Mouse (Mus musculus): ENCODE measurements around the gene Nek6. TPM values are rescaled to one million over a fixed set of nuclear protein-coding genes. Genes with fewer than 3 reads are reported as not detected.
A peak's percentile ranks its signal among the peaks of the same experiment; 100 is the strongest.

Gene Nek6
- total RNA-seq, 2 experiments from 2014 or later, result 7.9 to 9.1 TPM

DNA sequence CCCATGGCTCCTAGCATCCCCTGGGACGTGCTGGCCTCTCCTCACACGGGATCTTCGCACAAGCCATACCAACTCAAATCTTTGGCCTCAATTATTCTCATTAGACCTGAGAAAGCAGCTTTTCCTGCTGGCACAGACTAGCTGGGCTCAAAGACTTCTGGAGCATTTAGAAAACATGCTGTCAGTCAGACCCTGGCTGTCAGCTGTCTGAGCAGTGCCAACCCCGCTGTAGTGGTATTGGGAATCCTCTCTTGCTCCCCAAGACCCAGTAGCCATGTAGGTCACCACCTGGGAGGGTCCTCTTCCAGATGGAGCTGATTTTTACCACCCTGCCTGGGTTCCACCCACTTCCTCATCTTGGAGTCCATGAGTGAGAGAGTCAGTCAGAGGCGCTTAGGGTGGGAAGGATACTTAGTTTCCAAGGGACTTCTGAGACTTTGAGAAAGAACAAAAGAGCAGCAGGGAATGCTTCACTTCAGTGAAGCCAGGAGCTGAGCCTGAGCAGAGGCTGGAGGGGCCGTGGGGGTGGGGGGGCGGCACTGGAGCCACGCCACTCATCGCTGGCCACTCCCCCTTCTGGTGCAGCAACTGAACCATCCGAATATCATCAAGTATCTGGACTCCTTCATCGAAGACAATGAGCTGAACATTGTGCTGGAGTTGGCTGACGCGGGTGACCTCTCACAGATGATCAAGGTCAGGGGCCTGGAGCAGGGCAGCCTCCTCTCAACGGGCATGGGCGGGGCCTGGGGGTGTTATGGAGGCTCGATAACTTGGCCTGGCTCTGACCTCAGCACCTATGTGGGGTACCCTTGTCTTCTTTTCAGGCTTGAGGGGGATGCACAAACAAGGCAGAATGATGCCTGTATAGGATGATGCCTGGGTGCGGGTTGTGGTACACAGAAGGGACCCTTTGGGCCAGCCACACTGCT lies 49.1 kb downstream of the Nek6 start:
- intact Hi-C loops (cut with DNase I), result no loop called here
- no peak for DNase-seq

DNA sequence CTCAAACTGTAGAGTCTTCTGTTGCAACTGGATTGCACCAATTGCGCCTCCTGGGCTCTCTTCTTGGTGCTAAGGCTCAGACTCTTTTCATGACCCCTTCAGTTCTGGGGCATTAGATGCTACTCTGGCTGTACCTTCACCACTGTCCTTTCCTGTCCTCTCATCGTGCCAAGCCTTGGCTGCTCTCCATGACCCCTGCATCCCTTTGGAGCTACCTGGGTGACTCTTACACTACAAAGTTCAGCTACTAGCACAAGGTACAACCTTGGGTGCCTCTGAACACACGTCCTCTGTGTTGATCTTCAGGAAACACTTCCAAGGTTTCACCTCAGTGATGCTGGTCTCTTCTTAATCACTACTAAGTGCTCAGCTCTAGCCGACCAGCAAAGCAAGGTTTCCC lies 51.2 kb downstream of the Nek6 start:
- intact Hi-C loops (cut with DNase I), result no loop called here
- no peak for DNase-seq

DNA sequence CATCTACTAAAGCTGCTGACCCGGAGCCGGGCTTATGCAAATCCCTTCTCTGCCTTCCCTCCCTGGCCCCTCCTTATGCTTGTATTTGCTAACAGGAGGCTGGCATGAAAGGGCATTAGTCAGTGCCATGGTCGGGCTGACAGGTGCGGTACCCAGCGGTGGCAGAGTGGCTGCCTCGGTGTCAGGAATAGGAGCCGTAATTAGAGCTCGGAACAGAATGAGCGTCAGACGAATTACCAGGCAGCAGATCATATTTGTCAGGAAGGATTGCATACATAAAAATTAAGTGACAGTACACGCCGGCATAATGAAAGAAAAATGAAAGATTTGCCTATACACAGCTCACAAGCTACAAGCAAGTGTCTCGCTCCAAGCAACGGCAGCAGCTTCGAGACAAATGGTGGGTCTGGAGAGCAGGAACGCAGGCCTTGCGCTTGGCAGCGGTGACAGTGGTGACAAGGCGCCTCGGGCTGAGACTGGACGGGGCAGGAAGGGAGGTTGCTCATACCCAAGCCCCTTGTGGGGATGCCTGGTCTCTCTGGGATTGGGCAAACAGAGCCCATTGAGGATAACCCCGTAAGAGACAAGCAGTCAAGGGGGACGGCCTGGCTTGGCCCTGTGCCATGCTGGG lies 60.6 kb downstream of the Nek6 start:
- intact Hi-C loops (cut with DNase I), result no loop called here
- DNase-seq, result no peak

DNA sequence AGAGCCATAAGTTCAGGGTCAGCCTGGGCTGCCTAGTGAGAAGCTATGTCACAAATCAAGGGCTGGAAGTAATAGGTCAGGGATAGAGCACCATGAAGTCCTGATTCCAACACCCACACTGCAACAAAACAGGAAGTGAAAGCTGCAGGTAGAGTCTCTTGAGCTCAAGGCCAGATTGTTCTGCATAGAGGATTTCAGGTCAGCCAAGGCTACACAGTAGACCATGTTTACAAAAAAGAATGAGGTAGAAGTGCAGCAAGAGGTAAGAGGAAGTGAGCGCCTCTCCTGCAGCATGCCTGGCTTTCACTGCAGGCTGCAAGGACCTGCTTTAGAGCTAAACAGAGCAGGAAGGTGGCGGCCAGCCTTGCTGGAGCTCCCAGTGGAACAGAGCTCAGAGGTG lies 63.3 kb downstream of the Nek6 start:
- intact Hi-C loops (cut with DNase I), result no loop called here
- no peak for DNase-seq

DNA sequence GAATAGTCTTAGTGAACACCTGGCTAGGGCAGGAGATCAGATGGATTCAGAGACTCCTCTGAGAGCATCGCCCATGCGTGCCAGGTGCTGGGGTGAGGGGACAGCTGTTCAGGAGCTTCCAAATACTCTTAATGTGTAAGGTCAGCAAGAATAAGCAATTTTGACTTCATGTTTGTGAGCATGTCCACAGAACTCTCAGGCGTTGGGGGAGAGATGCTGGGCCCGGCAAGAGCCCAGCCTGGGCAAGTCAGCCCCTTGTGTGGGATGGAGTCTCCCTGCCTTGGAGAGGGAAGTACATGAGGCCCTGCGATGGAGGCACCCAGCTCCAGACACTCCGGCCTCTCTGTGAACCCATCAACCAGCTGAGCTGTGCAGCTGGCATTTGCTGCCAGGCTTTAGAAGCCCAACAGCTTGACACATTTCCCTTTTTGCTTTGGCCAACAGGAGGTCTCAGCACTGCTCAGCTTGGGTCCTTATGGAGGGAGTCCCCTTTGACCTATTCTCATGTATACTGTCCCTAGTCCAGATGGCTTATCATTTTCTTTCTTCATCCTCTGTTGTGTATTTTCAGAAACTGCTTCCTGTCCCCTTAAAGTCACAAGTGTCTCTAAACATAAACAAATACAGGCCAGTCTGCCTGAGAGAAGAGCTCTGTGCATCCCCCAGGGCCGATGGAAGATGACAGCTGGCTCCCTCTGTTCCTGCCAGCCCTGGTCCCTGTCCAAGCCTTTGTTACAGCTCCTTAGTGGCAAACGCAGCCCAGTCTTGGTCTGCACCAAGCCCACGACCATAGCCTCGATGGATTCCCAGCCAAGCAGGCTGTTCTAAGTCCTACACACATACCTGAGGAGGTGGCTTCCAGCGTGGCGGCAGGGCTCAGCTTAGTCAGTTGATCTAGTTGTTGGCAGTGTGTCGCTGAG lies 67.4 kb downstream of the Nek6 start:
- no peak for DNase-seq
- intact Hi-C loops (cut with DNase I), result no loop called here

DNA sequence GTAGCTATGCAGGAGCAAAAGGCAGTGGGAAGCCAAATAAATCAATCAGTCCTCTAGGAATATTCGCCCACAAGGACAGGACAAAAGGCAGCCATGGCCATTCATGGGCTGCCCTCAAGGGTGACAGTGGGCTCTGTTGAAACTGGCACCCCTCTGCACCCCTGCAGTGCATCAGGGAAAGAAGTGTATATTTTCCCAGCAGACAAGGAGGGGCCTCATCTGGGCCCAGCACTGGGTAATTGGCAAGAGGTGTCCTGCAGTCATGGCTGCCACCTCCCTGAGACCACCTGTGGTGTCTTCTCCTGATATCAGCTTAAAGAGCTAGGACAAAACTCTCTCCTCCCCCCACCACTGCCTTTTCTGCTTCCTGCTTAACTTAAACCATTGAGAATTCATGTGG lies 68.1 kb downstream of the Nek6 start:
- DNase-seq, result no peak
- intact Hi-C loops (cut with DNase I), result no loop called here

DNA sequence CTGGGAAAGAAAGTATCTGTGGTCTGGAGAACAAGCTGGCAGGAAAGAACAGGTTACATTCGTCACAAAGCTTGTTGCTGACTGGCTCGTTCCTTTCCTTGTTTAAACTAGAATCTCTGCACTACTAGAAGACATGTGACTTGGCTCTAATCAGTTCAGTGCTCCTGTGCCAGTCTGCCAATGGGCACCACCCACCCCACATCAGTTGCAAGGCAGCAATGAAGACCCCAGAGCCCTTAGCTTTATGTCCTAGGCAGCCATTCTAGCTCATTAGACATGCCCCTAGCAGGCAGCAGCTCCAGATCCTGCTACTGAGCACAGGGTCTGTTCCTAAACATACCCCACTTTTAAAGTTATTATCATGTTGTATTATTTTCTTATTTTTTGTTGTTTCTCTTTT lies 72.5 kb downstream of the Nek6 start:
- no peak for DNase-seq
- intact Hi-C loops (cut with DNase I), result no loop called here

DNA sequence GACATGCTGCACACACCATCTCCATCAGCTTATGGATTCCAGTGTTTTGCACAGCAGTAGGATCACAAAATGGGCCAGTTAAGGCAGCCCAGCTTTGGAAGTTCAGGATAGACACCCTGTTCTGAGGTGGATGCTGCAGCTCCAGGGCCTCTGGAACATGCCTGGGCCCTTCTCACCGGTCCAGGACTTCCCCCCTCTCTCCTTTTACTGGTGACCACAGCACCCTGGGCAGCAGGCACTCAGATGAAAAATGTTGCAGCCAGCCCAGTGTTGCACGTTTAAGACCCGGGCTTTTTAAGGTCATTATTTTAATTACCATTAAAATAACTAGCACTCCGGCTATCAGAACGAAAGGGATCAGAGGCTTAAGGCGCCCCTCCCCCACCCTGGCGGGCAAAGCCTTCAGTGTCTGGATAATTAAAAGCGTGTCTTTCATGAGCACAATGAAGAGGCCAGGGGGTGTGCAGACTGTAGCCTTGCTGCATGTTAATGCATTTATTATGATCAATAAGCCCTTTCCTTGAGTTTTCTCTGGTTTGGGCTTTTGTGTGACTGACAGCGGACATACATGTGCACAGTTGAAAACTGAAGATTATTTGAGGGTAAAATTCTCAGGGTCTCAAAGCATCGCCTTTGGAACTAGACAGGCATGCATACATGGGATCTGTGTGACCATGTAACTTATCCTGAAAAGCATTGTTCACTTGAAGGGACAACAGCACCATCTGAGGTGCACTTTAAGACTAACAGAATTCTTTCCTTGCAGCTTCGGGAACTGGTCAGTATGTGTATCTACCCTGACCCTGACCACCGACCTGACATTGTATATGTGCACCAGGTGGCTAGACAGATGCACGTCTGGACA lies 73.3 kb downstream of the Nek6 start:
- no peak for DNase-seq
- intact Hi-C loops (cut with DNase I), result loop anchor here (5.0 kb wide), 1 partner anchor 72 kb away; the partner anchor contains the start of gene Nek6

DNA sequence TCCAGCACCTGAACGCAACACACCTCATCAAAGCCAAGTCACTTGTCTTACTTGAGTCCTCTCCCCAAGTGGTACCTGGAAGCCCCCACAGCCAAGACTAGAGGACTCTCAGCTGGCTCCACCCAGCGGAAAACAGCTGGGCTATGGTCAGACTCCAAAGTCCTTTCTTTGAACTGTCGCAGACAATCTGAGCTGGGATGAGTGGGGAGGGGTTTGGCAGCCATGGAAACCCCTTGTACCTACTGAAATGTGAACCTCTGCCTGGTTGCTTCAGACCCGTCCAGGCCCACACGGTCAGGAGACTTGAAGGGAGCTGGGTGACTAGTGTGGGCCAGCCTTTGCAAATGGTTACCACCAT lies 73.9 kb downstream of the Nek6 start:
- DNase-seq, result no peak
- intact Hi-C loops (cut with DNase I), result loop anchor here (5.0 kb wide), 1 partner anchor 73 kb away; the partner anchor contains the start of gene Nek6

DNA sequence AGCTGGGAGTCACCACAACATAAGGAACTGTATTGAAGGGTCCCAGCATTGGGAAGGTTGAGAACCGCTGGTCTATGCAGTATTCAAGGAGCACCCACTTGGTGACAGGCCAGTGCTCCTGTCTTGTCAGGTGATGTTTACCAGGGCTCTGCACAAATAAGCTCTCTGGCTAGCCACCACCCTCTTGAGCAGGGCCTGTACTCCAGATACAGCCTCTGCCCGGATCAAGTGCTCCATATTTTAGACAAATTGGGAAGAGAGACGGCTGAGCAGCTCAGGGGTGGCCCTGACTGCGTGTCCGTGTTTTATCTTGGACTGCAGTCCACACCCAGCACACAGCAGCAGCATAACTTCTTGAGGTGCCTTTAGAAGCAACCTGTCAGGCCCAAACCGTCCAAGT lies 75.3 kb downstream of the Nek6 start:
- no peak for DNase-seq
- intact Hi-C loops (cut with DNase I), result loop anchor here (5.0 kb wide), 1 partner anchor 74 kb away; the partner anchor contains the start of gene Nek6

DNA sequence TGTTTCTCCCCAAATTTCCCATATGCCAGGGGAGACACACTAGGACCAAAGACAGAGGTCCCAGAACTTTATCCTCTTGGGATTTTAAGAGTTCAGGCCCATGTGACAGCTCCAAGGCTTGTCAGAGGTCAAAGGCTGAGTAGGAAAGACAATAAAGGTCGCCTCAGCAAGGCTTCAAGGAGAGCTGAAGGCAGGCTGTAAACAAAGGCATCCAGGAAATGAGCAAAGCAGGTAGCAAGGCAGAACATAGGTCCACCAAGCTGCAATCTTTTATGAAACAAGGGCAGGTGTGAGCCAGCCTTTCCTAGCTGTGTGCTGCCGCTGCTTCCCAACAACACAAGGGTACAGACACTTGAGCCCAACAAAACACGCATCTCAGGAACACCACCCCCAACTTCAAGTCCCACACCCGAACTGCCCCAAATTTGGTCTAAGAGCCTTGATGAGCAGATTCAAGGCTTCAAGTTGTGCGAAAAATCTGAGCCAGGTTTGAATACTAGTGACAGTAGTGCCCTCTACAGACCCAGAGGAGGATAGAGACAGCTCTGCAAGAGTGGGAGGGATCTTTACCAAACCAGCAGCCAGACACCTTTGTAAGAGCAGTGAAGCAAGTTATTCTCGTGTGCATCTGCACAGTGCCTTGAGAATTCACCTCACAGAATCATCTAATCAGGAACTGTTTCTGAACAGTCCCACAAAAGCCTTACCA lies 80.5 kb downstream of the Nek6 start:
- peak in 1 of 2 experiments; percentile 28 for DNase-seq
- intact Hi-C loops (cut with DNase I), result loop anchor here (2.0 to 10.0 kb wide), 2 partner anchors 161 to 777 kb away; no protein-coding TSS in a partner anchor

DNA sequence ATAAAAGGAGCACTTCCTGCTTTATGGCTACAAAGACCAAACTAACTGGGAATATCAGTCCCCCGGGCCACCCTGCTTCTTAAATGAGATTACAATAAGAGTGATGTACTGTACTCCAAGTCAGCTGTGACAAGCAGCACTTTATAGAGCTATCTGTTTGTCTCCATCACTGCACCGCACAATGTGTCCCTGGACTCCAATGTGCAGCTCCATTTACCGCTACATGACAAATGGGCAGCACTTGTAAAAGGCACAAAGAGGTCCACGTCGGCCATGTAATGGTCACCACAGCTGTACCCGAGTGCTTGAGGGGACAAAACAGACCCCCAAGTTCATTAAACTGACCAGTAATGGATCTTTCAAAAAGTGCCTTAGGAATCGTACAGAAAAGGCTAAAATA lies 83.4 kb downstream of the Nek6 start:
- intact Hi-C loops (cut with DNase I), result loop anchor here (10.0 kb wide), 1 partner anchor 780 kb away; no protein-coding TSS in a partner anchor

DNA sequence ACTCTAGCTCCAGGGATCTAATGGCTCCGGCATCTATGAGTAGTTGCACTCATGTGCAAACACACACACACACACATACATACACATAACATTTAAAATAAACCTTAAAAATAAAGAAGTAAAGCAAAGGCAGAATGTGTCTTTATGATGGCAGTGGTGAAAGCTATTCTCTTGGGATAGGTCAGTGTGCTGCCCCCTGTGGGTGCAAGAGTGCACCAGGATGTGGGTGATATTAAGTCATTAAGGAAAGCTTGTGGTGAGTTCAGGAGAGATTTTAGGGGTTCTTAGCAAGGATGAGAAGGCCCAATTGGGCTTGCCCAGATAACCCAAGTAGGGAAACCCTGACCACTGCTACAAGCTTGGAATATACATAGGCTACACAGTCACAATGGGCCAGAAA lies 86.5 kb downstream of the Nek6 start:
- no peak for DNase-seq
- intact Hi-C loops (cut with DNase I), result loop anchor here (10.0 kb wide), 1 partner anchor 783 kb away; no protein-coding TSS in a partner anchor

More for the DNA sequence above, 83.4 kb downstream of the Nek6 start:
- DNase-seq, result no peak

DNA sequence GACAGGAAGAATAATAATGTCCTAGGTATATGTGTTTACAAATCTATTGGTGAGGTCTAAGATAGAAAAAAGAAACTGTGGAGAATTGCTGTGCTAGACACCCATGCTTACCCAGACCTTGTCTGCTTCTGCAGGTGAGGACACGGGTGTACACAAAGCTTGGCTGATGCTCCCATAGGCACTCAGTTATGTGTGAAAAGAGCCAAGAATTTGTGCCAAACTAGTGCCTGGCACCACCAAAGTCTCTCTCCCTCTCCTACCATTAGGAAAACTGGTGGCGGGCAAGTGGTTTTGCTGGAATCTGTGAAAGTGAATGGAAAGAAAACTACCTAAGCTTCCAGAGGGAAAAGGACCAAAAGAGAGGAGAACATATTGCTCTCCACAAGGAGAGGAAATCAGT lies 87.0 kb downstream of the Nek6 start:
- intact Hi-C loops (cut with DNase I), result loop anchor here (10.0 kb wide), 1 partner anchor 784 kb away; no protein-coding TSS in a partner anchor

DNA sequence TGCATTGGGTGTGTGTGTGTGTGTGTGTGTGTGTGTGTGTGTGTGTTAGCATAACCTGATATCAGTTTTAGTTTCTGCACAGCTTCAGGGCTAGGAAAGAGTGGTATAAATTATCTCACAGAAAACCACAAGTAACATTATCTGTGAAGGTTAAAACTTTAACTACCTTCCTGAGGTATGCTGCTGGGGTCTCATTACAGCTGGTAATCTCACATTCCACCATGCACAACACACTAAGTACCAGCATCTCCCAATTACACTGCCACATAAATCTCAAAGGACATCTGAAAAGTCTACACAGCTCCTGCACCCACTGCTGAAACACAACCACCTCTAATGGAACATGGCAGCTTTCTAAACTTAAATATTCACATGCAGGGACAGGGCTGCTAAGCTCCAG lies 89.4 kb downstream of the Nek6 start:
- DNase-seq, result no peak
- intact Hi-C loops (cut with DNase I), result no loop called here

More for the DNA sequence above, 87.0 kb downstream of the Nek6 start:
- no peak for DNase-seq

DNA sequence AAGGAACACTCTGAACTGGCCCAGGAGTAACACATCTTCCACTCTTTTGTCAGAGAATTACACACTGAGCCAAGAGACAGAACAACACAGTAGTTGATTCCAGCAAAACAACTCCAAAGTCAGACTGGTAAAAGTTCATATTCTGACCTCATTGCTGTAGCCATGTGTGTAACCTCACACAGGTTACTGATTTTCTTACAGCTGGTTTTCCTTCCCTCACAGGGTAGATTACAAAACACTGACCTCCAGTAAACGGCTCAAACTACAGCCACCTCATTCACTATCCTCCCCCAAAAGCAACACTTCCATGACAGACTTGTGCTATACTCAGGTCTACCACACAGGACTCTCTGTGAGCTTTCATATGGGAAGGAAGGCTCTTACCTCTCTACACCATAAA lies 96.3 kb downstream of the Nek6 start:
- no peak for DNase-seq

DNA sequence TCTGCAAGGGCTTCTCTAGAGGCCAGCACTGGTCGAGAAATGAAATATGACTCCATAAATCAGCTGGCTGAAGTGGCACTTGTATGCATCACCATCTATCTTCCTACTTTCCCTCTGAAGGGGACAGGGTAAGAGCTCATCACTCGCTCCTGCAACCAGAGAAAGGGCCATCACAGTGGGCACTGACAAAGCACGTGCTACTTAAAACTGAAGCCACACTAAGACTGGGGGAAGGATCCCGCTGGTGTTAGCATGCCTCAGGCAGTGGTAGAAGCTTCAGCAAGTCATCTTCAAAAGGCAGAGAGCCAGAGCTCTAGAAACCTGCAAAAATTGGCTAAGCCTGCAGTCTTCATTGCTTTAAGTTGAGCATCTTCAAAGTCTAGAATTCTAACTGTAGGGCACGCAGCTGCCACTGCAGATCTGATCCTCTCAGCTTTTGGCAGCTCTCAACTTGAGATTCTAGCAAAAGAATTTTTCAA lies 97.4 kb downstream of the Nek6 start:
- intact Hi-C loops (cut with DNase I), result no loop called here
- no peak for DNase-seq

More for the DNA sequence above, 96.3 kb downstream of the Nek6 start:
- intact Hi-C loops (cut with DNase I), result no loop called here

DNA sequence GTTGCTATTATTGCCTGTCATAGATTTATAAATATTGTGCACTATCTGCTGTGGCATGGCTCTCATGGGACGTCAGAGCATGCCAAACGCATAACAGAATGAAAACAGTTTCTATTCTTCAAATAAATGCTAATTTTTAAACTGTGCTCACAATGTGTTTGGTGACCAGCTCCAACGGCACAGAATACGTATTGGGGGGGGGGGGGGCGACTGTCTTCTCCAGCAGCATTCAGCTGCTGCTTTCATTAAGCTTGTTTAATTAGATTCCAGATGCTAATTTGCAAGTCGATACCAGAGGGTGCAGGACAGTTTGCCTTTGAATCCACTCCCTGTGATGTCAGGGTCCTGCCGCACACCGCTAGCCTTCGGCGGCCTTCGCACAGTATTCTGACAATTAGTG lies 97.9 kb downstream of the Nek6 start:
- no peak for DNase-seq
- intact Hi-C loops (cut with DNase I), result no loop called here

DNA sequence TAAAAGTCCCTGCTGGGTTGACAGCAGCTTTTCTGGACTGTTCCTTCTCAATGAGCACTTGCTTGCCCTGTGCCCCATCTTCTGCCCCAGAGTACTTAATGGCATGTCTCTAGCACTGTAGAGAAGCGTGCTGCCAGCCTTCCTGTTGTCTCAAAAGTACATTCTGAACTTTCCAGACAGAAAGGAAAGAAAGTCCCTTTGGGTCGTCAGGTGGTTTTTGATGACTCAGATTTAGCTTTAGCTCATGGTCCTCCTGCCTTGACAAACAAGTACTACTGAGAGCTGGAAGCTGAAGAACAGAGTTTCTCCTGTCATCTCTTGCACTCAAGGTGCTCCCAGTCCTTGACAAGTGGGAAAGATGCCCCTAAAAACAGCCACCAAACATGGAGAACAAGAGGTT lies 98.7 kb downstream of the Nek6 start:
- intact Hi-C loops (cut with DNase I), result no loop called here
- DNase-seq, result no peak
